Mouse (Mus musculus) C2C12 (cell line): ENCODE results near the gene Irf8.

Source experiments
- CTCF ChIP-seq: IDR thresholded peaks from one replicate; pipeline ENCODE4 v1.5.1; 2011; ENCODE audit not compliant: control insufficient read depth, insufficient read depth, insufficient read length
- FOSL1 ChIP-seq: IDR thresholded peaks from one replicate; pipeline ENCODE4 v1.8.0; 2011; ENCODE audit warnings: mild to moderate bottlenecking, low read length; ENCODE audit not compliant: poor library complexity, insufficient read depth, severe bottlenecking
- MAX ChIP-seq: IDR thresholded peaks from one replicate; pipeline ENCODE4 v1.6.1; 2011; ENCODE audit warnings: mild to moderate bottlenecking, control low read depth
- MYOD1 ChIP-seq: IDR thresholded peaks from one replicate; pipeline ENCODE4 v1.6.1; 2011; ENCODE audit warnings: low read depth; ENCODE audit not compliant: control insufficient read depth, insufficient read length
- USF1 ChIP-seq: IDR thresholded peaks from one replicate; pipeline ENCODE4 v1.6.1; 2011; ENCODE audit warnings: low read depth, mild to moderate bottlenecking, control low read depth, moderate library complexity

DNA sequence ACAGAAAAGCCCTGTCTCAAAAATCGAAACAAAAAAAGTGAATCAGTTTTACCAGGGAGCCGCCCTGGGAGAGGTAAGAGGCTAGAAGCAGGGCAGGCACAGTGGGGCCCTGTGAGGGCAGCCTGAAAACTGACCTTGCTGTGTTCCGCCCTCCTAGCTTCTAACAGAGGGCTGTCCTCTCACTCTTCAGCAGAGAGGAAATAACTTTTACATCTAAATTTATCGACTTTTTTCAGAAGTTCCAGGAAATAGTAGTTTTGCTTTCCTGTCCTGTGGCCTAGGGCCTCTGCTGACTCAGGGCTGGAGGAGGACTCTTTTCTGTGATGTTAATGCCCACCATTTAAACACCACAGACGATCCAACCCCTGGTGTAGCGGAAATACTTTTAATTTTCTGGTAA, 21.0 kb upstream of the Irf8 start:
- TF ChIP-seq CTCF (no peak), MAX (no peak), FOSL1 (no peak), USF1 (no peak), MYOD1 (no peak)
